Mouse (Mus musculus): ENCODE data around the gene Slirp.

DNA sequence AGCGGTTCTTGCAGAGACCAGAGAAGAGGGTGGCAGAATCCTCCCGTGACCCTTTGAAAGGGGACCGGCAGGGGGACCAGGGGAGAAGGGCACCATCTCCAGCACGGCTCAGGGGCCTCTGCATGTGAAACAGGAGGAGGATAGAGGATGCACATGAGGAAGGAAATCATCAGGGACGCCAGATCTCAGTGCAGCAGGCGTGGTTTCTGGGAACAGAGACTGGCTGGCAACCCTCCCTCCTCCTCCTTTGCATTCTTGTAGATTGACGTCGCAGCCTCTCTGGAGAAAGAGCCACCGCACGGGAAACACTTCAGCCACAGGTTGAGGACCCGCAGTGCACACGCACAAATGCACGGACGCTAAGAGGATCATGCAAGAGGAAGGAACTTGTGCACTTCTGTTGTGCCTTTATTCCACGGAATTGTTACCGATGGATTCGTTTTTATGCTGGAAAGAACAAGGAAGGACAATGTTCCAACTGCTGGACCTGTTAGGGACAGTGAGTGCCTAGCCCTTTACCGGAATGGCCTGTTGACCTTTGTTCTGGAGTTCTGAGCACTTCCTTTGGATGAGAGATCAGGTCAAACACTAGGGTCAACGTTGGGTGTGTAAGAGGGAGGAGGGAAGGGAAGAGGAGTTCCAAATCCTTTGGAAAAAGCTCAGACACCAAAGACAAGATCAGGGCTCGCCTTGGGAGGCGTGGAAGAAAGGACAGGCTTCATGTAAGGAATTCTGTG lies 35.7 kb upstream of the Slirp start:
- TF ChIP-seq CTCF (IDR thresholded peaks at IDR 0.05; ENCODE audit: insufficient read depth, low read depth, low read length) = no peak
- no peak for TF ChIP-seq POLR2A (IDR thresholded peaks at IDR 0.05; ENCODE audit: insufficient read depth, low read depth, low read length)
